Mouse (Mus musculus) small intestine, adult 2 months (tissue): Measurements from ENCODE around the gene Hacd3.

Experiments used
- CTCF ChIP-seq: fragments of 200-500 bp; IDR thresholded peaks from 2 replicates; pipeline ENCODE4 v1.5.1; 2012; ENCODE audit warnings: low read depth, mild to moderate bottlenecking, control low read depth, inconsistent platforms, low read length, moderate library complexity, mixed read lengths; ENCODE audit not compliant: insufficient replicate concordance, insufficient read length; ENCODE audit errors: extremely low read depth
- POLR2A ChIP-seq: fragments of 200-500 bp; IDR thresholded peaks from 2 replicates; pipeline ENCODE4 v1.6.1; 2012; ENCODE audit warnings: low read depth, mild to moderate bottlenecking, control low read depth, inconsistent platforms, low read length, moderate library complexity

DNA sequence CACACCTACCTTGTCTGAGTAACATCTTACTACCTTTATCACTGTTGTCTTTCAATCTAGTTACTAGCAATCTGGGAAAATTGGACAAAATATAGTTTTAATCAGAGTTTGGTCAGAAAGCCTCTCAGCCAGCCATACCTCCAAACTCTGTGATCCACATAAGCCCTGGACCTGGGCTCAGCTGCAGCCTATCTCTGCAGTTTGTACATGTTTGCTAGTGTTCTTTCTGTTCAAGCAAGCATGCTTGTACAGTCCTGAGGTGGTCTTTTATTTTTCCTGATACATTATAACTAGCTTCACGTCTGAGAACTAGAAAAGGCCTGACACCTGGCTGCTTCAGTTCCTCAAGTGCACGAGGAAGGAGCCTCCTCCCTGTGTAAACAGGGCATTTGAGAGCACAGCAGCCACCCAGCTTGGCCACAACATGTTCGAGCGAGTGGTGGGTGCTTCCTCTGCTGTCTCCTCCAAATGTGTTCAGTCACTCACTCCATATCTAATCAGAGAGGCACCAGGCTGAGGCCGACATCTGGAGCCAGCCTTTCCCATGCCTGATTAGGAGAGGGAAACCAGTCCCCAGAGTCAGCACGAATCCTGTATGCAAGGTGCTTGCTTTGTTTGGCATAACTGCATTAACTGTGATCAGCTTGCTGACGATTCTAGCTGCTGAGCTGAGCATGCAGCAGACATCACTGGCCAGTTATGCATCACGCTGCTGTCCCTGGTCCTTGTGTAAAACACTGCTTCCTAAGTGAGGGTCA lies 36.3 kb downstream of the Hacd3 start:
- TF ChIP-seq CTCF (no peak), POLR2A (no peak)
